Mouse (Mus musculus): ENCODE results near the gene Ankrd28.

DNA sequence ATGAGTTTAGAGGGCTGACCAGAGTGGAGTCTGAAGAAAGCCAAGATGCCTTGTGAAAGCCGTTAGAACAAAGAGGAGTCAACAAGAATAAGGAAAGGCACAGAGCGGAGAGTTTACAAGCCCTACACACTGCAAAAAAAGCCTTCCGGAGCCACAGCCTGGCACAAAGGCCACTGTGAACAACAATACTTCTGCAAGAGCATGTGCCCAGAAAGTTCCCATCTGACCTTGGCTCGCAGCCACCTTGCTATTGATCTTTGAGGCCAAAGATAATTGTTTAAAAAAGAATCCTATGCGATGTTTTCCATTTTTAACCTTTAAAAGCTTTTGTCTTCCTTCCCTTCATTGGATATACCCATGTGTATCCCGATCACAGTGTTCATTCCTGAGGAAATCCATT is 49.0 kb upstream of the Ankrd28 start:
- TF ChIP-seq CTCF (IDR thresholded peaks at IDR 0.05; ENCODE audit: low read depth) (no peak), EP300 (optimal IDR thresholded peaks at IDR 0.05) (no peak)
